Mouse (Mus musculus): ENCODE results near the gene Tspan14.

Tspan14 gene

GRCm38 (mm10) chr14:40952715-40953114 is 13.9 kb downstream of the Tspan14 start:
- no peak for DNase-seq (ENCODE audit: low read depth, low spot score)

DNA sequence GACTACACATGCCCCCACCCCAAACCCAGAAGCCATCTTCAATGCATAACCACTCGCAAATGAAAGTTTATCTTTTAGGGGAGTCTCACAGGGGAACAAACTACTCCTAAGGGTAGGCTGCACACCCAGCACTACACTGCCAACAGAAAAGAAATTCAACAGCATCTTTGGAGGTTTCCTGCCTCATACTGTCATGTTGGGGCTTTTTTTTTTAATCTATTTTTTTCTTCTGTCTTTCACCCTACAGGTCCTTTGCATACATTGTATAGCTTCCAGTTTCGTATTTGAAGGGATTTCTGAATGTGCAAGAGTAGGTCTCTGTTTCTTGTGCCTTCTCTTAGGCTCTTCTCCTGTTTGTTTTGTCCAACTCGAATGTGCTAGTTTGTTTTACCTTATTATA is 14.3 kb downstream of the Tspan14 start:
- peak; percentile 27 for DNase-seq (ENCODE audit: low read depth, low spot score)

DNA sequence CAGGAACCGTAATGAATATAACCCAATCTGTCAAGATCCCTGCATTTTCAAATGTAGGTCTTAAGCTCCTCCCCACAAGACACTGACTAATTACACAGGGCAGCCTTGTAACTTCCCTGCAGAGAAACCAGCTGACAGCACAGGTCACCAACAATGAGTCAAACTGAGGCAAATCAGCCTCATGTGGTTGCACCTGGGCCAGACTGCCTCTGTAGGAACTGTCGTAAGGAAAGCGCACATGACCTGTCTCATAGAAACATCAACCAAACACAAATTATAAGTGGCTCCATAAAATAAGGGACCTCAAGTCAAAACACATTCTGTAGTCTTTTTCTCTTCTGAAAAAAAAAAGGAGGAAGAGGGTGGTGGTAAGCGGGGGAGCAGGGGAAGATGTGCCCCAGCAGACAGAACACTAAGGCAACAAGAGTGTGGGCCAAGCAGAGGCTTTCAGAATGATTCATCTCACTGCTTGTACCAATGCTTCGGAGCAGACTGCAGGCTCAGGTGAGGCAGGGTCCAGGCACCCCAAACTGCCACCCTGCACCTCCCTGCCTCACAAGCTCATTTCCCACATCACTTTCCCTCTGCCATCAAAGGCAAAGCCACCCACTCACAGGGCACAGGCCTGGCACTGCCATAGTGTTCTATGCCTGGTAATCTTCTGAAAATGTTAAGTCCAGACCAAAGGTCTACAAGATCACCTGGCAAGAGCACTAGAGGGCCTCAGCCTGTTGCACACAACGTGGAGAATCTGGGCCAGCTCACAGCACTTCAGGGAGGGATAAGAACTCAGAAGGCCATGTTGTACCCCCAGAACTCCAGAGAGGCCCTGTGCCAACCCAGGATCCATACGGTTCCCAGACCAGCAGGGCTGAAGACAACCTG is 16.6 kb downstream of the Tspan14 start:
- peak; percentile 77 for DNase-seq (ENCODE audit: low read depth, low spot score)

GRCm38 (mm10) chr14:40949047-40949446 is 17.6 kb downstream of the Tspan14 start:
- no peak for DNase-seq (ENCODE audit: low read depth, low spot score)

DNA sequence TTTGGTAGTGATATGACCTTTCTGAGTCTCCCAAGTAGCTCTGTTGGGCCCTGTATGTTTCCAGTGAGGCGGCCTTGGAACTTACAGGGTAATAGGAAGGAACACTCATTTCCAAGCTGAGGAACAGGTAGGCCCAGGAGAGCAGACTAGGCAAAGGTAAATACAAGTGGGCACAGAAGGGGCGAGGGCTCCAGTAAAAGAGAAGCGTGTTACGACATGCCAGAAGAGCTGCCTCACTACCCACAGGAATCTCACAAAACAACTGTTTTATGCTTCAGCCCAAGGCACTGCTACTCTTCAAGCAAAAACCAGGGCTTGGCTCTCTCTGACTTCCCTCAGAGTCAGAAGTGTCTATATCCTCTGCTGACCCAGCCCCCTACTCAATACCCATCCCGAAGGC is 18.1 kb downstream of the Tspan14 start:
- no peak for DNase-seq (ENCODE audit: low read depth, low spot score)

DNA sequence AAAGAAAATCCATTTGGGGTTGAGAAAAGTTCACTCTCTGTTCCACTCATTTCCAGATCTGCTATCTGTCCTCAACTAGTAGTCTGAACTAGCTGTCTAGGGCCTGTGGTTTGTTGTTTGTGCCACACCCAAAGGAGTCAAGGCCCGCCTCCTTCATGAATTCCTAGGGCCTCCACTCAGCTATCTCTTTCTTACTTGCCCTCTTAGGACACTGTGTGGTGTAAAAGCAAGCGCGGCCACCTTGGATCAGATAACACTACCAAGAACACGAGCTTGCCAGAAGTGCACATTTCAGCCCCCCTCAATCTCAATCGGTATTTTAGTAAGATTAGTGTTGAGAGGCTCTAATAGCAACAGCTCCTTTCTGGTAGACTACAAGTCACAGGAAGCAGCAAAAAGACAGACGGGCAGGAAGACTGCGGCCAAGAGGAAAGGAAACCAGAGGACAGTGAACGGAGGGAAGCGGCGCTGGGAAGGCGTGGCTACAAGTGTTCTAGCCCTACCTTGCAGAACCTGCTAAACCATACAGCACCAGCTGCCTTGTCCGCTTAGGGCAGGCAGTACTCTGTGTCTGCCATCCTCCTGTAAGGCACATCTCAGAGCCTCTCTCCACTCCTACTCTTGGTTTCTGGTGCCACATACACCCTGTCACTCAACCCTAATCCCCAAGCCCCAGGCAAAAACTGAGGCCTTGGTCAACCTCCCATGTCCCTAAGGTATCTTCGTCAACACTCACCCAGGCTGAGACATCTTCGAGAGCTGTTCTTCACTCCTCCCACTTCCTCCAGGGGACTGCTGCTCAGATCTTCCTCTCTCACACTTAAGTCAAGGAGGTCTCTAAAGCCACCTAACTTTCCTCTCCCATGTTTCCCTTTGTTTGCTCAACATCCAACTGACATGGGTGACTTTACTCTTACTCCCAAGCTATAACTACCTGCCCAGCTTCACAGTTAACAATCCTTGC is 18.9 kb downstream of the Tspan14 start:
- DNase-seq (ENCODE audit: low read depth, low spot score): peak; percentile 88

DNA sequence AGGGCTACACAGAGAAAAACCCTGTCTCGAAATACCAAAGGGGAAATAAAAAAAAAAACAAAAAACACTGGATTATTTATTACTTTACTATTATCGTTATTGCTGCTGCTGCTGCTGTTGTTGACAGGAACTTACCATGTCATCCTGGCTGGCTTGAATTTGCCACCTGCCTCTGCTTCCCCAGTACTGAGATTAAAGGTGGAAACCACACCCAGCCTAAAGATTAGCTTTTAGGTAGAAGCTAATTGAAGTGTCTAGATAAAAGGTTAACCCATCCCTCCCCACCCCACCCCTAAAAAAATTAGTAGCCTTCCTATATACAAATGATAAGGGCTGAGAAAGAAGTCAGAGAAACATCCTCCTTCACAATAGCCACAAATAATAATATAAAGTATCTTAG is 22.8 kb downstream of the Tspan14 start:
- peak; percentile 59 for DNase-seq (ENCODE audit: low read depth, low spot score)

DNA sequence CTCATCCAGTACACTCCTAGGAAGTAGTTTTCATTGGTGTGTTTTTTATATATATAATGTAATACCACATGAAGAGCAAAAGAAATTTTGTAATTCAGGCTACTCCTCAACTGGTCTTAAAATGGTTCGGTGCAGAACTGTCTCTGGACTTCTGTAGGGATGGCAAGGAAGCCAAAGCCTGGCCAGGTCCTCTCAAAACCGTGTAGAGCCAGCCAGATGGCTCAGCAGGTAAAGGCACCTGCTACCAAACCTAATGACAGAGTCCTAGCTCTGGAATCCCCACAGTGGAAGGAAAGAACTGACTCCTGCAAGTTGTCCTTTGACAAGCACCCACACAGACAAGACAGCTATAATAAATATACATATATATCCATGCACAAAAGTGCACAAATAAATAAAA is 24.2 kb downstream of the Tspan14 start:
- no peak for DNase-seq (ENCODE audit: low read depth, low spot score)

- DNase-seq (ENCODE audit: low read depth, low spot score): peak; percentile 77
Observed at GRCm38 (mm10) chr14:40938380-40938987, 28.1 kb downstream of the Tspan14 start.

DNA sequence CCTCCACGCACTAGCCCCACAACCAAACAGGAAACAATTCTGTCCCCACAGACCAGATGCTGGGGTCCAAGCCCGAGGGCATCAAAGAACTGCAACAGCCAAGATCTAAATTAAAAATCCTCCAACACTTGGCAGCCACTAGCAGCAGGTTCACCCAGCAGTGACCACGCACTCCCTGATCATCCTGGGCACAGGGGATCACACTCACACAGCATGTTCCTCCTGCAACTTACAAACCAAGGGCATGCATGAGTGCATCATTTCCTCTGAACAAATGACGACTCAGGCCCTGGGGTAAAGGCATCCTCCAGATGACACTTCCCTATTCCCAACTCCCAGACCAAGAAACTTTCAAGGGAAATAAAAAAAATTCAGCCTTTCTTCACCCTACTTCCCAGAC is 29.6 kb downstream of the Tspan14 start:
- DNase-seq (ENCODE audit: low read depth, low spot score): peak; percentile 43

GRCm38 (mm10) chr14:40935481-40935880 is 31.1 kb downstream of the Tspan14 start:
- DNase-seq (ENCODE audit: low read depth, low spot score): no peak

GRCm38 (mm10) chr14:40935054-40935453 is 31.6 kb downstream of the Tspan14 start:
- DNase-seq (ENCODE audit: low read depth, low spot score): no peak

DNA sequence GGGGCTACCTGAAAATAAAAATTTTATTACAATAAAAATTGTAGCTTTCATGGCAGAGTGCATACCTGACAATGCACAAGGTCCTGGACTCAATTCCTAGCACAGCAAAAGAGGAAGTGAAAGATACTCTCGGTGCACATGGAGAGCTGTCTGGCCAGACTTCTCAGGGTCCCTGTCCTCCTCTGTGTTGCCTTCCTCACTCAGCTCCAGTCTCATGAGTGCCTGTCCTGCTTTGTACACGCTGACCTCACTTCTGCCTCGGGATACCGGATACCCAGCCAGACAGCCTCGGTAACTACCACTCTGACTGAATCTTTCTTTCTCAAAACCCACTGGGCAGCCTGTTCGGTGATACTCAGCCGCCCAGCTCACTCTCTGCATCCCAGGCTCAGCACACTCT is 33.3 kb downstream of the Tspan14 start:
- DNase-seq (ENCODE audit: low read depth, low spot score): no peak

DNA sequence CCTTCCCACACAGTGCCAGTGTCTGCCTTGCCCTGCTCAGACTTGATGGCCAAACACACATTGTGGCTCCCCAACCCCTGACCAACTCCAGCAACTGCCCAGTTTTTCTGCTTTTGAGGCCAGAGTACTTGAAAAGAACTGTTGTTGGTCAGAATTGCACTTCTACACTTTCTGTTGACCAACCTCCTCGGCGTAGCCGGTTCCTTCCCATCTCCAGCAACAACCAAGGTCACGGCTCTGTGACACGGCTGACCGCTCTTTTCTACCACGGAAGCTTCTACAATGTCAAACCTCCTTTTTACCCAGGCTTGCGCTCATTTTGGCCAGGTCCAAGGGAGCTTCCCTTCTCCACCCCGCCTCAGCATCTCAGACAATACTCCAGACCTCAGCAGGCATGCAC is 34.4 kb downstream of the Tspan14 start:
- DNase-seq (ENCODE audit: low read depth, low spot score): no peak

- no peak for DNase-seq (ENCODE audit: low read depth, low spot score)
Observed at GRCm38 (mm10) chr14:40931115-40931829, 35.3 kb downstream of the Tspan14 start.

- DNase-seq (ENCODE audit: low read depth, low spot score): peak; percentile 81
Observed at GRCm38 (mm10) chr14:40929943-40930342, 36.7 kb downstream of the Tspan14 start.

GRCm38 (mm10) chr14:40928897-40929296 is 37.7 kb downstream of the Tspan14 start:
- DNase-seq (ENCODE audit: low read depth, low spot score): no peak

- peak; percentile 67 for DNase-seq (ENCODE audit: low read depth, low spot score)
Observed at GRCm38 (mm10) chr14:40927041-40927440, 39.6 kb downstream of the Tspan14 start.

GRCm38 (mm10) chr14:40924378-40925113 is 42.1 kb downstream of the Tspan14 start:
- DNase-seq (ENCODE audit: low read depth, low spot score): peak; percentile 62

DNA sequence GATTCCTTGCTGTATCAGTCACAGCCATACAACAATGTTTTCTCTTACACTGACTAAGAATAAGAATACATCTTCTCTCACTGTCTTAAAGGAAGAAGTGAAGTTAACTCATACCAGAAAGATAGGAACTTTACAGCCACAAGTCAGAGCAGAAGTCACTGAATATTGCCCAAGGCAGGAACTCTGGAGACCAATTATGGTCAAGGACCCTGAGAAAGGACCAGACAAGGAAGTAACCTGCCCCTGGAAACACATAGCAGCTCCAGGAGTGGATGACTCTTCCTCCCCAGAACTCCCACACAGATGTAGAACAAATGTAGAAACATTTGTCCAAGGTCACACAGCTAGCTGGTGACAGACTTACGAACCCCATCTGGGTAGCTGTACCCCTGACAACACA is 45.4 kb downstream of the Tspan14 start:
- DNase-seq (ENCODE audit: low read depth, low spot score): no peak

GRCm38 (mm10) chr14:40919521-40919920 is 47.1 kb downstream of the Tspan14 start:
- no peak for DNase-seq (ENCODE audit: low read depth, low spot score)

Measured in CD4-positive helper T cell, adult 2 months (primary cell).